In genomic region chr1:180286081-180286831, GRCm38 (mm10) we compare ENCODE assay signal across 10 mouse cellular contexts. TPM values are rescaled to one million over a fixed set of nuclear protein-coding genes. Genes with fewer than 3 reads are reported as not detected.
DNase-seq lines count a peak whose midpoint lies in the region; ATAC-seq and TF ChIP-seq lines count a peak whose summit lies in the region.
"Had no signal": no experiment of that assay in that cellular context is flagged by ENCODE, and none has a peak within 500 bp of the region (broad histone marks: within the 10 kb centered on the region; RNA-seq: fewer than 3 reads in every experiment).

No protein-coding gene starts in this region.

- no peak for TF ChIP-seq POLR2A in kidney, adult 2 months (IDR thresholded peaks at IDR 0.05; ENCODE audit: low read depth, low read length)

- no peaks in the 10 kb centered on the region for H3K27me3 ChIP-seq in kidney, adult 2 months (replicated peaks; ENCODE audit: control insufficient read depth, insufficient read depth, low read length)
- peaks cover 5% of the 10 kb centered on the region; the same call in 1 of the 2 replicates for H3K27me3 ChIP-seq in embryonic facial prominence, embryonic 10.5 days (replicated peaks; ENCODE audit: low read depth, poor library complexity, severe bottlenecking)
- peaks cover 12% of the 10 kb centered on the region; the same call in 1 of the 2 replicates for H3K27me3 ChIP-seq in heart, embryonic 10.5 days (ENCODE audit: insufficient read depth, poor library complexity, severe bottlenecking)
- no peaks in the 10 kb centered on the region for H3K27me3 ChIP-seq in limb, embryonic 15.5 days

- no peak for TF ChIP-seq CTCF in kidney, adult 2 months (conservative IDR thresholded peaks at IDR 0.05; ENCODE audit: insufficient read depth, insufficient read length, low read depth, low read length)

- H3K4me1 ChIP-seq in kidney, adult 2 months (ENCODE audit: control insufficient read depth, insufficient read depth, low read length) = peaks cover 12% of the 10 kb centered on the region
- H3K4me1 ChIP-seq in embryonic facial prominence, embryonic 10.5 days = peaks cover 59% of the 10 kb centered on the region
- H3K4me1 ChIP-seq in heart, embryonic 10.5 days = peaks cover 28% of the 10 kb centered on the region
- H3K4me1 ChIP-seq in limb, embryonic 15.5 days = peaks cover 42% of the 10 kb centered on the region

- DNase-seq in kidney, adult 2 months = peak; percentile 65
- DNase-seq in kidney, adult 11 months = no peak
- peak; percentile 48 for DNase-seq in embryonic facial prominence, embryonic 10.5 days (ENCODE audit: low spot score)
- DNase-seq in heart, embryonic 10.5 days (ENCODE audit: low spot score) = no peak
- DNase-seq in layer of hippocampus, adult 9-10 months (ENCODE audit: low spot score) = no peak
- DNase-seq in thymus, postnatal 36 days = no peak
- no peak for DNase-seq in frontal cortex, postnatal 25 days (ENCODE audit: low spot score in 2 of 2)

- peak overlapping the region; percentile 30 for H3K4me2 ChIP-seq in limb, embryonic 15.5 days

- no peak for ATAC-seq in limb, embryonic 15.5 days (ENCODE audit: insufficient number of reproducible peaks, low FRiP score, low TSS enrichment, low read depth)
- ATAC-seq: forebrain, embryonic 14.5 days had no signal

- WGBS in kidney, adult 2 months = 51% methylated on average over 15 of the region's 15 CpGs
- WGBS in embryonic facial prominence, embryonic 10.5 days = 61% methylated on average over 15 of the region's 15 CpGs
- 65% methylated on average over 15 of the region's 15 CpGs for WGBS in heart, embryonic 10.5 days
- WGBS in limb, embryonic 15.5 days = 31% methylated on average over 15 of the region's 15 CpGs

- H3K9ac ChIP-seq in limb, embryonic 15.5 days = no peak overlapping the region

- H3K4me3 ChIP-seq in kidney, adult 2 months (ENCODE audit: insufficient read depth, low read depth, low read length) = no peak overlapping the region
- no peak overlapping the region for H3K4me3 ChIP-seq in embryonic facial prominence, embryonic 10.5 days
- H3K4me3 ChIP-seq in heart, embryonic 10.5 days = no peak overlapping the region
- 0 out of 2 replicates have a peak overlapping the region, but pooled peaks have one; percentile 7 for H3K4me3 ChIP-seq in limb, embryonic 15.5 days
- H3K4me3 ChIP-seq: left cerebral cortex, adult 2 months had no signal

- H3K27ac ChIP-seq in kidney, adult 2 months (ENCODE audit: insufficient read depth, low read depth, low read length) = peak overlapping the region; percentile 4; the same call in 1 of the 2 replicates
- peak overlapping the region; percentile 67 for H3K27ac ChIP-seq in embryonic facial prominence, embryonic 10.5 days (replicated peaks)
- H3K27ac ChIP-seq in heart, embryonic 10.5 days = peak overlapping the region; percentile 23; the same call in 1 of the 2 replicates
- H3K27ac ChIP-seq in limb, embryonic 15.5 days = peak overlapping the region; percentile 63
- H3K27ac ChIP-seq: left cerebral cortex, adult 2 months had no signal

- no peaks in the 10 kb centered on the region for H3K36me3 ChIP-seq in kidney, adult 2 months (ENCODE audit: control insufficient read depth, insufficient read depth, low read length)
- no peaks in the 10 kb centered on the region for H3K36me3 ChIP-seq in embryonic facial prominence, embryonic 10.5 days (replicated peaks)
- H3K36me3 ChIP-seq in heart, embryonic 10.5 days = no peaks in the 10 kb centered on the region
- no peaks in the 10 kb centered on the region for H3K36me3 ChIP-seq in limb, embryonic 15.5 days

- no peaks in the 10 kb centered on the region for H3K9me3 ChIP-seq in embryonic facial prominence, embryonic 10.5 days
- no peaks in the 10 kb centered on the region for H3K9me3 ChIP-seq in heart, embryonic 10.5 days
- H3K9me3 ChIP-seq in limb, embryonic 15.5 days = no peaks in the 10 kb centered on the region

RNA-seq across cellular contexts. Expression of gene Psen2, which starts 23.0 kb away (rescaled TPM):
- polyA plus RNA-seq in kidney, adult 2 months (2012; rRNA removed) = 41.3 and 44.6 TPM in 2 replicates
- 7.1 and 7.2 TPM in 2 replicates for polyA plus RNA-seq in embryonic facial prominence, embryonic 10.5 days (2016; fragmentation: Nextera tagmentation; extraction: Ambion mirVana)
- polyA plus RNA-seq in heart, embryonic 10.5 days (2016; fragmentation: Nextera tagmentation; extraction: Ambion mirVana) = 15.6 and 16.4 TPM in 2 replicates
- 18.1 and 21.8 TPM in 2 replicates for polyA plus RNA-seq in limb, embryonic 15.5 days (2015; fragmentation: Nextera tagmentation; extraction: Ambion mirVana)

RNA-seq across cellular contexts. Expression of gene Itpkb, which starts 44.0 kb away (rescaled TPM):
- 14.1 and 14.9 TPM in 2 replicates for polyA plus RNA-seq in kidney, adult 2 months (2012; rRNA removed)
- 4.9 and 6.2 TPM in 2 replicates for polyA plus RNA-seq in embryonic facial prominence, embryonic 10.5 days (2016; fragmentation: Nextera tagmentation; extraction: Ambion mirVana)
- 4.0 and 4.6 TPM in 2 replicates for polyA plus RNA-seq in heart, embryonic 10.5 days (2016; fragmentation: Nextera tagmentation; extraction: Ambion mirVana)
- polyA plus RNA-seq in limb, embryonic 15.5 days (2015; fragmentation: Nextera tagmentation; extraction: Ambion mirVana) = 12.7 and 15.1 TPM in 2 replicates

Comparison
In these comparisons a context has a peak if more than half of its experiments do, and no peak if none do; other contexts are left out.
1. DNase-seq: peak in kidney, adult 2 months (single experiment) and embryonic facial prominence, embryonic 10.5 days (single experiment); none in kidney, adult 11 months (single experiment), heart, embryonic 10.5 days (single experiment), layer of hippocampus, adult 9-10 months (single experiment), thymus, postnatal 36 days (0 of 2) and frontal cortex, postnatal 25 days (0 of 2).
2. H3K27ac ChIP-seq: peak in every context shown above with its lines; median percentile 67 in embryonic facial prominence, embryonic 10.5 days; 63 in limb, embryonic 15.5 days; 23 in heart, embryonic 10.5 days; 4 in kidney, adult 2 months.